In the genomic region with DNA sequence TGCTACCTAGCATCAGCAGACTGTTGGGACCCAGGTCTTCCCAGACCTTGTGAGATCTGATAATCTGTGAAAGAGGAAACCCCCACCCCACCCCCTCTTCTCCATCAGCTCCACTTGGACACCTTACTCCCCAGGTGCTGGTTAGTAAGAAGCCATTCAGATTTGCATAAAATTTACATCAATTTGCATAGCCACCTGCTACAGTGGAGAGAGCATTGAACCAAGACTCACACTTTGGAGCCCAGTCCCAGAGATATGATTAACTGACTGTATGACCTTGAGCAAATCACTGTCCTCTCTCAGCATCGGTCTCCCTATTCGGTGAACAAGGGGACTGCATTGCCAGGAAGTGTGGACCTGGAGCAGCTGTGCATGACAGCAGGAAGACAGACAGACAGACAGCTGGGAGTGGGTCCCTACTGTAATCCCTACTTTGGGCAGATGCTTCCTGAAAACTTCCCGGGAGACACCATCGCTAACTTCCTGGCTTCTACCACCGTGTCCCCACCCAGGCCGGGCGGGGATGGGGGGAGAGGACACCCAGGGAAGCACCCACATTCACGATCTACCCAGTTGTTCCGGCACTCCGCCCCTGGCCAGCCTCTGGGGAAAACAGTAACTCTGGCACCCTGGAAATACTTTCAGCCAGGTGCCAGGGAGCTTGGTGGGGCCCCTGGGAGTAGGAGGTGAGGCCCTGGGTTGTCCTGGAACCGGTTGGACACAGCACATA, we compare ENCODE assay signal across 17 mouse cellular contexts. TPM values are rescaled to one million over a fixed set of nuclear protein-coding genes. Genes with fewer than 3 reads are reported as not detected.
A peak's percentile ranks its signal among the peaks of the same experiment; 100 is the strongest.
DNase-seq lines count a peak whose midpoint lies in the region; ATAC-seq lines count a peak whose summit lies in the region.
"Had no signal": no experiment of that assay in that cellular context is flagged by ENCODE, and none has a peak within 500 bp of the region (broad histone marks: within the 10 kb centered on the region; RNA-seq: fewer than 3 reads in every experiment).

No protein-coding gene starts in this region.

- H3K4me1 ChIP-seq in forebrain, embryonic 14.5 days (ENCODE audit: control insufficient read depth, insufficient read depth, low read length), result peaks cover 12% of the 10 kb centered on the region
- H3K4me1 ChIP-seq in forebrain, embryonic 11.5 days (replicated peaks; ENCODE audit: control insufficient read depth, insufficient read depth, low read length), result peaks cover 19% of the 10 kb centered on the region
- H3K4me1 ChIP-seq in heart, embryonic 14.5 days (ENCODE audit: control insufficient read depth in 2 of 2, insufficient read depth in 2 of 2, low read length in 2 of 2), result peaks cover 89 to 94% of the 10 kb centered on the region in 2 experiments
- H3K4me1 ChIP-seq in neural tube, embryonic 12.5 days, result peaks cover 50% of the 10 kb centered on the region
- H3K4me1 ChIP-seq in neural tube, embryonic 15.5 days, result peaks cover 43% of the 10 kb centered on the region

- H3K9me3 ChIP-seq in forebrain, embryonic 14.5 days (replicated peaks; ENCODE audit: control insufficient read depth, low read length), result no peaks in the 10 kb centered on the region
- H3K9me3 ChIP-seq in forebrain, embryonic 11.5 days (ENCODE audit: control insufficient read depth, low read length), result no peaks in the 10 kb centered on the region
- H3K9me3 ChIP-seq in heart, embryonic 14.5 days (ENCODE audit: control insufficient read depth, low read length), result no peaks in the 10 kb centered on the region
- H3K9me3 ChIP-seq in neural tube, embryonic 12.5 days, result no peaks in the 10 kb centered on the region
- H3K9me3 ChIP-seq in neural tube, embryonic 15.5 days (replicated peaks), result no peaks in the 10 kb centered on the region
- H3K9me3 ChIP-seq: limb, embryonic 15.5 days had no signal

- H3K27me3 ChIP-seq in forebrain, embryonic 14.5 days (replicated peaks; ENCODE audit: control insufficient read depth, insufficient read depth, low read length), result 0 out of 2 replicates have a peak, but pooled peaks cover 3% of the 10 kb centered on the region
- no peaks in the 10 kb centered on the region for H3K27me3 ChIP-seq in forebrain, embryonic 11.5 days (ENCODE audit: control insufficient read depth, insufficient read depth, low read length)
- no peaks in the 10 kb centered on the region for H3K27me3 ChIP-seq in heart, embryonic 14.5 days (ENCODE audit: control insufficient read depth, insufficient read depth, low read length)
- H3K27me3 ChIP-seq in neural tube, embryonic 12.5 days (replicated peaks), result peaks cover 5% of the 10 kb centered on the region; the same call in 1 of the 2 replicates
- 0 out of 2 replicates have a peak, but pooled peaks cover 3% of the 10 kb centered on the region for H3K27me3 ChIP-seq in neural tube, embryonic 15.5 days (replicated peaks)
- H3K27me3 ChIP-seq: limb, embryonic 15.5 days had no signal

- no peak overlapping the region for H3K9ac ChIP-seq in forebrain, embryonic 14.5 days (ENCODE audit: low read length)
- H3K9ac ChIP-seq in forebrain, embryonic 11.5 days (ENCODE audit: low read length), result no peak overlapping the region
- H3K9ac ChIP-seq in heart, embryonic 14.5 days (ENCODE audit: low read length), result peak overlapping the region; percentile 22; the same call in 1 of the 2 replicates
- H3K9ac ChIP-seq in neural tube, embryonic 12.5 days, result no peak overlapping the region
- no peak overlapping the region for H3K9ac ChIP-seq in neural tube, embryonic 15.5 days (replicated peaks)
- H3K9ac ChIP-seq: limb, embryonic 15.5 days had no signal

- no peak overlapping the region for H3K27ac ChIP-seq in forebrain, embryonic 14.5 days (ENCODE audit: low read depth, low read length)
- no peak overlapping the region for H3K27ac ChIP-seq in forebrain, embryonic 11.5 days (ENCODE audit: low read depth, low read length)
- H3K27ac ChIP-seq in heart, embryonic 14.5 days (replicated peaks in 1 of 2; ENCODE audit: control insufficient read depth in 1 of 2, insufficient read depth in 1 of 2, low read depth in 2 of 2, low read length in 2 of 2), result peak overlapping the region; percentile 42 to 55
- H3K27ac ChIP-seq in neural tube, embryonic 12.5 days, result no peak overlapping the region
- H3K27ac ChIP-seq in neural tube, embryonic 15.5 days (replicated peaks), result no peak overlapping the region; the same call in 1 of the 2 replicates

- no peak overlapping the region for H3K4me3 ChIP-seq in forebrain, embryonic 14.5 days (ENCODE audit: low read depth, low read length)
- no peak overlapping the region for H3K4me3 ChIP-seq in forebrain, embryonic 11.5 days (ENCODE audit: low read depth, low read length)
- no peak overlapping the region for H3K4me3 ChIP-seq in heart, embryonic 14.5 days (ENCODE audit: control insufficient read depth in 1 of 2, insufficient read depth in 1 of 2, low read depth in 1 of 2, low read length in 2 of 2)
- H3K4me3 ChIP-seq in neural tube, embryonic 12.5 days, result no peak overlapping the region
- no peak overlapping the region for H3K4me3 ChIP-seq in neural tube, embryonic 15.5 days (replicated peaks)
- H3K4me3 ChIP-seq: limb, embryonic 15.5 days had no signal

- peak; percentile 46 for ATAC-seq in forebrain, embryonic 14.5 days
- no peak for ATAC-seq in forebrain, embryonic 11.5 days (replicated peaks; ENCODE audit: low FRiP score)
- no peak for ATAC-seq in heart, embryonic 14.5 days (ENCODE audit: insufficient number of reproducible peaks, insufficient read depth, low FRiP score, low read depth)
- ATAC-seq in neural tube, embryonic 12.5 days (ENCODE audit: low FRiP score, low read depth), result 0 out of 2 replicates have a peak, but pooled peaks have one; percentile 7
- ATAC-seq in neural tube, embryonic 15.5 days (ENCODE audit: low FRiP score), result no peak
- no peak for ATAC-seq in erythroblast, adult 5-6 weeks (replicated peaks; ENCODE audit: low FRiP score, poor library complexity, severe bottlenecking)

- 47% methylated on average over 11 of the region's 11 CpGs for WGBS in forebrain, embryonic 14.5 days
- 48% methylated on average over 11 of the region's 11 CpGs for WGBS in forebrain, embryonic 11.5 days
- 21% methylated on average over 11 of the region's 11 CpGs for WGBS in heart, embryonic 14.5 days
- WGBS in neural tube, embryonic 12.5 days, result 40% methylated on average over 11 of the region's 11 CpGs
- 39% methylated on average over 11 of the region's 11 CpGs for WGBS in neural tube, embryonic 15.5 days

- H3K4me2 ChIP-seq in forebrain, embryonic 14.5 days (ENCODE audit: low read length), result no peak overlapping the region
- H3K4me2 ChIP-seq in forebrain, embryonic 11.5 days (ENCODE audit: low read depth, low read length, severe bottlenecking), result no peak overlapping the region
- H3K4me2 ChIP-seq in heart, embryonic 14.5 days (ENCODE audit: low read length), result 0 out of 2 replicates have a peak overlapping the region, but pooled peaks have one; percentile 6
- H3K4me2 ChIP-seq in neural tube, embryonic 12.5 days (replicated peaks), result peak overlapping the region; percentile 27; the same call in 1 of the 2 replicates
- H3K4me2 ChIP-seq in neural tube, embryonic 15.5 days, result no peak overlapping the region
- H3K4me2 ChIP-seq: limb, embryonic 15.5 days had no signal

- no peaks in the 10 kb centered on the region for H3K36me3 ChIP-seq in forebrain, embryonic 14.5 days (ENCODE audit: control insufficient read depth, insufficient read depth, low read length)
- H3K36me3 ChIP-seq in forebrain, embryonic 11.5 days (ENCODE audit: control insufficient read depth, insufficient read depth, low read length), result no peaks in the 10 kb centered on the region
- 0 out of 2 replicates have a peak, but pooled peaks cover 3% of the 10 kb centered on the region for H3K36me3 ChIP-seq in heart, embryonic 14.5 days (ENCODE audit: control insufficient read depth, insufficient read depth, low read length)
- H3K36me3 ChIP-seq in neural tube, embryonic 12.5 days, result no peaks in the 10 kb centered on the region
- H3K36me3 ChIP-seq in neural tube, embryonic 15.5 days, result no peaks in the 10 kb centered on the region
- H3K36me3 ChIP-seq: G1E; limb, embryonic 15.5 days had no signal

- DNase-seq in forebrain, embryonic 14.5 days (ENCODE audit: low spot score), result no peak
- no peak for DNase-seq in forebrain, embryonic 11.5 days (ENCODE audit: low spot score)
- no peak for DNase-seq in heart, adult 9 months (ENCODE audit: low spot score in 2 of 2)
- no peak for DNase-seq in B cell, adult 2 months
- DNase-seq: adrenal gland, postnatal 10 days; cerebellum, adult 9-10 months; kidney, adult 18-20 months; lung, adult 18-20 months; right cerebral cortex, postnatal 4 days; thymus, postnatal 14 days had no signal

RNA-seq across cellular contexts. Expression of a gene that starts 30.0 kb away (rescaled TPM):
- 2.1 and 2.3 TPM in 2 replicates for polyA plus RNA-seq in forebrain, embryonic 14.5 days (2014; fragmentation: Nextera tagmentation; extraction: Ambion mirVana)
- polyA plus RNA-seq in forebrain, embryonic 11.5 days (2014; fragmentation: Nextera tagmentation; extraction: Ambion mirVana), result 4.0 TPM in 2 replicates
- 11.5 and 13.3 TPM in 2 replicates for polyA plus RNA-seq in heart, embryonic 14.5 days (2014; fragmentation: Nextera tagmentation; extraction: Ambion mirVana)
- polyA plus RNA-seq in neural tube, embryonic 12.5 days (2016; fragmentation: Nextera tagmentation; extraction: Ambion mirVana), result 3.0 and 3.6 TPM in 2 replicates
- 2.3 and 2.8 TPM in 2 replicates for polyA plus RNA-seq in neural tube, embryonic 15.5 days (2015; fragmentation: Nextera tagmentation; extraction: Ambion mirVana)
- total RNA-seq in erythroblast, adult 5-6 weeks (2015; ENCODE audit: low replicate concordance), result not detected in 2 replicates
- total RNA-seq in erythroblast, adult 5-6 weeks (2017; ENCODE audit: low replicate concordance), result not detected in 2 replicates
- total RNA-seq: granulocyte monocyte progenitor cell, adult 5-6 weeks had no signal
- polyA plus RNA-seq: G1E had no signal

RNA-seq across cellular contexts. Expression of a gene that starts 48.7 kb away (rescaled TPM):
- polyA plus RNA-seq in forebrain, embryonic 14.5 days (2014; fragmentation: Nextera tagmentation; extraction: Ambion mirVana), result 6.5 and 8.5 TPM in 2 replicates
- 8.0 and 8.9 TPM in 2 replicates for polyA plus RNA-seq in forebrain, embryonic 11.5 days (2014; fragmentation: Nextera tagmentation; extraction: Ambion mirVana)
- 4.4 and 4.5 TPM in 2 replicates for polyA plus RNA-seq in heart, embryonic 14.5 days (2014; fragmentation: Nextera tagmentation; extraction: Ambion mirVana)
- 12.9 and 13.6 TPM in 2 replicates for polyA plus RNA-seq in neural tube, embryonic 12.5 days (2016; fragmentation: Nextera tagmentation; extraction: Ambion mirVana)
- polyA plus RNA-seq in neural tube, embryonic 15.5 days (2015; fragmentation: Nextera tagmentation; extraction: Ambion mirVana), result 12.6 and 13.2 TPM in 2 replicates
- total RNA-seq in erythroblast, adult 5-6 weeks (2015; ENCODE audit: low replicate concordance), result 7.3 TPM in 2 replicates
- 1.5 and 4.1 TPM in 2 replicates for total RNA-seq in erythroblast, adult 5-6 weeks (2017; ENCODE audit: low replicate concordance)

Comparison
In these comparisons a context has a peak if more than half of its experiments do, and no peak if none do; other contexts are left out.
1. ATAC-seq: peak in forebrain, embryonic 14.5 days (single experiment) and neural tube, embryonic 12.5 days (single experiment); none in forebrain, embryonic 11.5 days (single experiment), heart, embryonic 14.5 days (single experiment), neural tube, embryonic 15.5 days (single experiment) and erythroblast, adult 5-6 weeks (single experiment).
2. H3K4me2 ChIP-seq: peak in heart, embryonic 14.5 days (single experiment) and neural tube, embryonic 12.5 days (single experiment); none in forebrain, embryonic 14.5 days (single experiment), forebrain, embryonic 11.5 days (single experiment) and neural tube, embryonic 15.5 days (single experiment).
3. H3K27ac ChIP-seq: peak in heart, embryonic 14.5 days (2 of 2); none in forebrain, embryonic 14.5 days (single experiment), forebrain, embryonic 11.5 days (single experiment), neural tube, embryonic 12.5 days (single experiment) and neural tube, embryonic 15.5 days (single experiment).